Mouse (Mus musculus): ENCODE data around the gene Zfp764. TPM values are rescaled to one million over a fixed set of nuclear protein-coding genes. Genes with fewer than 3 reads are reported as not detected.
A peak's percentile ranks its signal among the peaks of the same experiment; 100 is the strongest.
"Not testable (repeated sequence)": the region's sequence is repeated elsewhere in the genome, so short reads cannot be mapped to it uniquely, and the experiment has no call there.

Zfp764 gene
- polyA plus RNA-seq, 1 experiment from 2014 or later: 7.9 TPM

DNA sequence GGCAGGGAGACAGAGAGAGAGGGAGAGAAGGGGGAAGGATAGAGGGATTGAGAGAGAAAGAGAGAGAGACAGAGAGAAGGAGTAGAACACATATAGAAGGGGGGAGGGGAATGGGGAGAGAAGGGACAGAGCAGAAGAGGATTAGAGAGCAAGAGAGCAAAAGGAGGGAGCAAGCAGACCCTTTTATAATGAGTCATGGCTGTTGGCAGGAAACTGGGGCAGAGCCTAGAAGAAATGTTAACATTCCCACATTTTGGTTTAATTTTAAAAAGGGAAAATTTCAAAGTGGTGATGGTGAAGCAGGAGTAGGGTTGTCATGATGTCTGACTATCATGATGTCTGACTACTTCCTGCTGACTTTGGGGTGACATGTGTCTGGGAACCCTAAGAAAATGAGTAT lies 18.4 kb downstream of the Zfp764 start:
- H3K9ac ChIP-seq; H3K4me1 ChIP-seq; H3K4me3 ChIP-seq; H3K27me3 ChIP-seq; H3K27ac ChIP-seq; ATAC-seq (ENCODE audit: insufficient number of reproducible peaks, insufficient read depth, low FRiP score, low TSS enrichment); H3K4me2 ChIP-seq (replicated peaks); H3K9me3 ChIP-seq: not testable (repeated sequence)
- H3K36me3 ChIP-seq: peaks cover 27% of the 10 kb centered on the region

DNA sequence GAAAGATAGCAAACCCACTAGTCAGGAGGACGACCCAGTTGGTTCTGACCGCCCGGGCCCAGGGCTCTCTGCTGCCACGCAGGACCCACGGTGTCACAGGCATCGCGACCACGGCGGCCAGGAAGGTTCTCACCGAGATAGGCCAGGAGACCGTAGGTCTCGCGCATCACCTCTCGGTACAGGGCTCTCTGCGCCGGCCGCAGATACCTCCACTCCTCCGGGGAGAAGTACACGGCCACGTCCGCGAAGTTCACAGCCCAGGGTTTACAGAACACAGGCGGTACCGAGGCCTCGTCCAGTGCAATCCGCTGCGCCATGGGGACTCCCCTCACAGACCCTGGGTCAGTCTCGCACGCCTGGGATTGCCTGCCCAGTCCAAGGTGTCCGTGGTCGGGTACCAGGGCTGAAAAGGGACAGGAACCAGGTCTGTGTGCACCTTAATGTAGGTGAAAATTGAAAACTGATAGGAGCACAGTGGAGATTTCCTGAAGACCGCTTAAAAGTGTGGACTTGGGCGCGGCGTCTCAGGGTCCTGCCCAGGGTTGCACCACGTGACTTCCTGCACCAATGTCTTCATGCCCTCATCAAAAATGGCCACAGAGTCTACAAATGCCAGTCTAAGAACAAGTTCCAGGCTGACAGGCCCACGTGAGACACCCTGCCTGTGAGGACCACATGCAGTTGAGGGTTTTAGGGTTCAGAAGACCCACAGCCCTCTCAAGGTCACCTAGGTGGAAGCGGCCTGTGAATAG lies 19.8 kb downstream of the Zfp764 start, which contains the start of gene 9130019O22Rik:
TSS of gene 9130019O22Rik (minus strand) at position 526 of the 752 bp plus-strand sequence.
- ATAC-seq (ENCODE audit: insufficient number of reproducible peaks, insufficient read depth, low FRiP score, low TSS enrichment): peak; percentile 70
- H3K9ac ChIP-seq: peak within 1 kb of the TSS; percentile 52
- peak within 1 kb of the TSS; percentile 65 for H3K4me2 ChIP-seq (replicated peaks)
- H3K4me3 ChIP-seq: peak within 1 kb of the TSS; percentile 48
- H3K27me3 ChIP-seq: no peaks in the 10 kb centered on the region
- peaks cover 8% of the 10 kb centered on the region; the same call in 1 of the 2 replicates for H3K9me3 ChIP-seq
- no peak within 1 kb of the TSS for H3K27ac ChIP-seq
- WGBS: 17% methylated on average over 38 of the region's 38 CpGs
- no peaks in the 10 kb centered on the region for H3K4me1 ChIP-seq
- H3K36me3 ChIP-seq: peaks cover 32% of the 10 kb centered on the region

DNA sequence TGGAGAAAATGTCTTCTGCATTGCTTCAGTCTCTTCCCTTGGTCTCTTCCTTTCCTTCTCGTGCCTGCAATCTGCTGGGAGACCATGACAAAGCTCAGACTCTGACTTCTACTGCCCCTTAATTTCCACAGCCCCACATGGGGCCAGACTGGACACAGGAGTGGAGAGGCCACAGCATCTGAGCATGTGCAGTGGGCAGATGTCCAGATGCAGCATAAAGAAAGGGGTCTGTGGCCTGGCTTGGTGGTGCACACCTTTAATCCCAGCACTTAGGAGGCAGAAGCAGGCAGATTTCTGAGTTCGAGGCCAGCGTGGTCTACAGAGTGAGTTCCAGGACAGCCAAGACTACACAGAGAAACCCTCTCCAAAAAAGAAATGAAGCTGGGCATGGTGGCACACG lies 21.1 kb downstream of the Zfp764 start:
- H3K27me3 ChIP-seq; H3K4me3 ChIP-seq; ATAC-seq (ENCODE audit: insufficient number of reproducible peaks, insufficient read depth, low FRiP score, low TSS enrichment); H3K9ac ChIP-seq; H3K4me2 ChIP-seq (replicated peaks); H3K9me3 ChIP-seq; H3K27ac ChIP-seq; H3K4me1 ChIP-seq: not testable (repeated sequence)
- H3K36me3 ChIP-seq: peaks cover 24% of the 10 kb centered on the region
- 93% methylated on average over 4 of the region's 4 CpGs for WGBS

DNA sequence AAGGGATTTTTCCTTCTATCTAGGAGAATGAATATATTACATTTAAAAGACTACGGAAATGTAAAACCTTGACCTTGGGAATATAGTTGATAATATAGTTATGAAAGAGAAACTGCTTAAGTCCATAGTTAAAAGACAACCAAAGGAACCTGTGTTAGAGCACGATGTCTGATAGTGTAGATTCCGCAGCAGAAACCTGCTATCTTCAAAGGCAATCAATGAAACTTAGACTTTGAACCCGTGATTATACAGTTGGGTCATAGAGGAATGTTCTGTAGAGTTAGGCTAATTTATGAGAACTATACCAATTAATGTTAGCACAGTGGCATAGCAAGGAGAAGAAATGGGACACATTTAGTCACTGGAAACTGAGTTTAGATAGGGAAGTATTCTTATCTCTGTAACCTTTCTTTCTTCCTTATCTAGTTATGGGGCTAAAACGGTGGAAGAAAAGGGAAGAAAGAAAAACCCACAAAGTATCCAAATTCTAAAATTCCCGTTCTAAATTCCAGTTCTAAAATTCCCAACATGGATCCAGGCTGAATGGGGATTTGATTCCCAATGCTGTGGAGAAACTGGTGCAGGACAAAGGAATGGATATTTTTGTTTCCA lies 28.2 kb downstream of the Zfp764 start:
- H3K4me3 ChIP-seq: no peak overlapping the region
- WGBS: 77% methylated on average over 6 of the region's 6 CpGs
- no peak overlapping the region for H3K9ac ChIP-seq
- peaks cover 16% of the 10 kb centered on the region for H3K36me3 ChIP-seq
- ATAC-seq (ENCODE audit: insufficient number of reproducible peaks, insufficient read depth, low FRiP score, low TSS enrichment): no peak
- H3K9me3 ChIP-seq: no peaks in the 10 kb centered on the region
- no peaks in the 10 kb centered on the region for H3K27me3 ChIP-seq
- H3K4me2 ChIP-seq (replicated peaks): no peak overlapping the region
- no peak overlapping the region for H3K27ac ChIP-seq
- no peaks in the 10 kb centered on the region for H3K4me1 ChIP-seq

DNA sequence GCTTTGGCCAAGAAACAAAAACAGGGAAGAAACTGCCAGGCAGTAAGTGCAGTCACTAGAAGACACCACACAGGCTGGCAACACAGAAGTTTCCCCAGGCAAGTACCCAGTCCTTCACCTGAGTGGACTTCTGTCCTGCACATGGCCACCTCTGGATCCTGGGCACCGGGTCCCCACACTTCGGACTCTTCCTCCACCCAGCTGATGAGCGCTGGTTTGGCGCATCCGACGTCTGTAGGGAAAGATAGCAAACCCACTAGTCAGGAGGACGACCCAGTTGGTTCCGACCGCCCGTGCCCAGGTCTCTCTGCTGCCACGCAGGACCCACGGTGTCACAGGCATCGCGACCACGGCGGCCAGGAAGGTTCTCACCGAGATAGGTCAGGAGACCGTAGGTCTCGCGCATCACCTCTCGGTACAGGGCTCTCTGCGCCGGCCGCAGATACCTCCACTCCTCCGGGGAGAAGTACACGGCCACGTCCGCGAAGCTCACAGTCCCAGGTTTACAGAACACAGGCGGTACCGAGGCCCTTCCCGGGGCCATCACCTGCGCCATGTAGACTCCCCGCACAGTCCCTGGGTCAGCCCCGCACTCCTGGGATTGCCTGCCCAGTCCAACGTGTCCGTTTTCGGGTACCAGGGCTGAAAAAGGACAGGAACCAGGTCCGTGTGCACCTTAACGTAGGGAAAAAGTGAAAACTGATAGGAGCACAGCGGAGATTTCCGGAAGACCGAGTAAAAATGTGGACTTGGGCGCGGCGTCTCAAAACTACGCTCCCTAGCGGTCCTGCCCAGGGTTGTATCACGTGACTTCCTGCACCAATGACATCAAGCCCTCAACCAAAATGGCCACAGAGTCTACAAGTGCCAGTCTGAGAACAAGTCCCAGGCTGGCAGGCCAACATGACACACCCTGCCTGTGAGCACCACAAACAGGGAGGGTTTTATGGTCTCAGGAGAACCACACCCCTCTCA lies 31.1 kb downstream of the Zfp764 start, which contains the start of gene Zfp747:
TSS of gene Zfp747 (minus strand) at position 780 of the 975 bp plus-strand sequence.
- not testable (repeated sequence) for H3K9me3 ChIP-seq, H3K4me1 ChIP-seq, H3K27me3 ChIP-seq
- H3K4me2 ChIP-seq (replicated peaks): peak within 1 kb of the TSS; percentile 65
- peak within 1 kb of the TSS; percentile 74 for H3K9ac ChIP-seq
- H3K4me3 ChIP-seq: peak within 1 kb of the TSS; percentile 70
- peak; percentile 89 for ATAC-seq (ENCODE audit: insufficient number of reproducible peaks, insufficient read depth, low FRiP score, low TSS enrichment)
- WGBS: 2% methylated on average over 49 of the region's 49 CpGs
- peak within 1 kb of the TSS; percentile 50; the same call in 1 of the 2 replicates for H3K27ac ChIP-seq
- peaks cover 15% of the 10 kb centered on the region for H3K36me3 ChIP-seq

DNA sequence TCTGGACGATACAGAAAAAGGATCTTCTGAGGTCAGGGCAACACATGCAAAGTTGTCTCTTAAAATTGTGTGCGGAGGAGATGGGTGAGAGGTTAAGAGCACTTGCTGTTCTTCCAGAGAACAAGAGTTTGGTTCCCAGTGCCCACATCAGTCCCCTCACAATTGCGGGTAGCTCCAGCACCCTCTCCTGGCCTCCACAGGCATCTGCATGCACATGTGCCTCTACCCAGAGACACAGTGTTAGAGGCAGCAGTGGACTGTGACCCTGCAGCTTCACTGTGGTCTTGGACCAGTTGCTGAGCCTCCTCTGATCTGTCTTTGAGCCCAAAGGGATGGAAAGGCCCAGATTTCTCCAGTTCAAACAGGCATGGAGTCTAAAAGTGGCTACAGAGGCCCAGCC lies 34.8 kb downstream of the Zfp764 start:
- not testable (repeated sequence) for H3K4me3 ChIP-seq; H3K4me2 ChIP-seq (replicated peaks); H3K4me1 ChIP-seq; ATAC-seq (ENCODE audit: insufficient number of reproducible peaks, insufficient read depth, low FRiP score, low TSS enrichment); H3K27me3 ChIP-seq; H3K27ac ChIP-seq; H3K9me3 ChIP-seq; H3K9ac ChIP-seq
- peaks cover 15% of the 10 kb centered on the region for H3K36me3 ChIP-seq
- WGBS: 72% methylated on average over 3 of the region's 3 CpGs

DNA sequence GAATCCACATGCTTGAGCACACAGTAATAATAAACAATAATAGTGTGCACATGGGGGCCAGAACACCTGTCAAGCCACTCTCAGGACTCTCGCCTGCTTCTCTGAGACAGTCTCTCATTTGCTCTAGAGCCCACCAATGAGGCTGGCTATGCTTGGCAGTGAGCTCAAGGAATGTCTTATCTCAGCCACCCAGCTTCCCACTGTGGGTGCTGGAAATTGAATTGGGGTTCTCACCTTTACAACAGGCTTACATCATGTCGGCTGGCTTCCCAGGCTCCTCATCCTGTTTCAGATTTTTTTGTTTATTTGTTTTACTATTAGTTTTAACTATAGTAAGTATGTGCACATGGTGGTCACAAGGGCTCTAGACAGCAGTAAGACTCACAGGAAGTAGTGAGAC lies 35.4 kb downstream of the Zfp764 start:
- Histone ChIP-seq H3K9me3 (no peaks in the 10 kb centered on the region), H3K27ac (no peak overlapping the region), H3K9ac (no peak overlapping the region), H3K4me2 (replicated peaks) (no peak overlapping the region), H3K36me3 (peaks cover 15% of the 10 kb centered on the region), H3K4me3 (no peak overlapping the region), H3K27me3 (no peaks in the 10 kb centered on the region), H3K4me1 (no peaks in the 10 kb centered on the region)
- ATAC-seq (ENCODE audit: insufficient number of reproducible peaks, insufficient read depth, low FRiP score, low TSS enrichment): no peak
- 79% methylated on average over 2 of the region's 2 CpGs for WGBS

DNA sequence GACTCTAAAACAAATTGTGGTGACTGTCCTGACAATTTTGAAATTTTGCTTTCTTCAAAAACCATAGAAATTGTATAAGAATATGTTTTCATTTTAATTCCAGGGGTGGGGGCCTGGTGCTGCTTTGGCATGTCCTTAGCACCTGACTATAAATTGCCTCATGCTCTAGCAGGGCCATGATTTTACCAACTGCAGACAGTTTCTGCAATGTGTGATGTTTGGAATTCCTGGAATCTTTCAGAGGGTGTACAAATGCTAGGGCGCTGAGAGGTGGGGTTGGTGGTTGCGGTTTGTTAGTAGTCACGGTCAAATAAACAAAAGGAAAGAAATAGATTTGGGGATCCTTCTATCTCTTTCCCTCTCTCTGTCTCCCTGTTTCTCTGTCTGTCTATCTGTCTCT lies 40.4 kb downstream of the Zfp764 start:
- Histone ChIP-seq H3K9me3 (no peaks in the 10 kb centered on the region), H3K36me3 (0 out of 2 replicates have a peak, but pooled peaks cover 2% of the 10 kb centered on the region), H3K27ac (no peak overlapping the region), H3K4me2 (replicated peaks) (no peak overlapping the region), H3K4me1 (no peaks in the 10 kb centered on the region; the same call in 1 of the 2 replicates), H3K27me3 (peaks cover 18% of the 10 kb centered on the region), H3K9ac (no peak overlapping the region), H3K4me3 (no peak overlapping the region)
- ATAC-seq (ENCODE audit: insufficient number of reproducible peaks, insufficient read depth, low FRiP score, low TSS enrichment): no peak
- WGBS: 88% methylated on average over 3 of the region's 3 CpGs

DNA sequence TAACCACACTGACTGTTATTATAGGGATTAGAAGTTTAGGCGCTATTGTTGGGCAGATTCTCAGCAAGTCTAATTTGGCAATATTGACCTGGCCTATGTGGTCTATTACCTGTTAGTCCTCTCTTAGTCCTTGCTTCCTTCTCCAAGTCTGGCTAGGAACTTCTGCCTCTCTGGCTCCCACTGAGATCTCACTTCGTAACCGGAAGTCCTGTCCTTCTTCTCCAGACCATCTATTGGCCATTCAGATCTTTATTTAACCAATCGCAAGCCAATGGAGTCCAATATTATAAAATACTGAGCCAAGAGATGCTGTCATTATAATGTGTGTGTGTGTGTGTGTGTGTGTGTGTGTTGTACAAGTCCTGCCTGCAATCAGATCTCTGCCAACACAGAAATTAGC lies 42.5 kb downstream of the Zfp764 start:
- H3K36me3 ChIP-seq: no peaks in the 10 kb centered on the region
- no peak overlapping the region for H3K27ac ChIP-seq
- H3K4me1 ChIP-seq: no peaks in the 10 kb centered on the region; the same call in 1 of the 2 replicates
- H3K4me3 ChIP-seq: peak overlapping the region; percentile 37; the same call in 1 of the 2 replicates
- peak overlapping the region; percentile 51 for H3K9ac ChIP-seq
- peaks cover 25% of the 10 kb centered on the region for H3K27me3 ChIP-seq
- H3K9me3 ChIP-seq: no peaks in the 10 kb centered on the region
- no peak for ATAC-seq (ENCODE audit: insufficient number of reproducible peaks, insufficient read depth, low FRiP score, low TSS enrichment)
- H3K4me2 ChIP-seq (replicated peaks): peak overlapping the region; percentile 70
- WGBS: 55% methylated on average over 4 of the region's 4 CpGs

DNA sequence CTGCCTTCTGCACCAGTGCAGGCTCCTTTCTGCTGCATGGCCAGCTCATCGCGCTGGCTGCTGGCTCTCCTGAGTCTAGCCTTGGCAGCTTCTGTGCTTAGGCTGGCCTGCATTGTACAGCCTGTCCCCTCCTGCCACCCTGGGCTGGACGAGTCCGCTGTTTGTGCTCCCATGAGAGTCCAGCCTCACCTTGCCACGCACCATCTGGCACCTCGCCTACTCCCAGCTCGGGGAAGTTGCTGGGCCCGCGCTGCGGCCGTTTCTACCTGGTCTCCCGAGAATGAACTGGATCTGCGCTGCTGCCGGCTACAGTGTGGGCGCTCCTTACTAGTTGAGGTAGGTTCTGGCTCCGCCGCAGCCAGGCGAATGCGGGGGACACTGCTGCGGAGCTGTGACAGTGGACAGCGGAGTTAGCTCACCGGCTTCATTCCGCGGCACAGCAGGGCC lies 43.1 kb downstream of the Zfp764 start:
- Histone ChIP-seq H3K27me3 (peaks cover 25% of the 10 kb centered on the region), H3K4me1 (no peaks in the 10 kb centered on the region; the same call in 1 of the 2 replicates), H3K9me3 (no peaks in the 10 kb centered on the region), H3K4me3 (peak overlapping the region; percentile 37), H3K27ac (no peak overlapping the region), H3K4me2 (replicated peaks) (peak overlapping the region; percentile 70), H3K36me3 (no peaks in the 10 kb centered on the region), H3K9ac (peak overlapping the region; percentile 51)
- under 1% methylated on average over 24 of the region's 24 CpGs for WGBS
- ATAC-seq (ENCODE audit: insufficient number of reproducible peaks, insufficient read depth, low FRiP score, low TSS enrichment): no peak

DNA sequence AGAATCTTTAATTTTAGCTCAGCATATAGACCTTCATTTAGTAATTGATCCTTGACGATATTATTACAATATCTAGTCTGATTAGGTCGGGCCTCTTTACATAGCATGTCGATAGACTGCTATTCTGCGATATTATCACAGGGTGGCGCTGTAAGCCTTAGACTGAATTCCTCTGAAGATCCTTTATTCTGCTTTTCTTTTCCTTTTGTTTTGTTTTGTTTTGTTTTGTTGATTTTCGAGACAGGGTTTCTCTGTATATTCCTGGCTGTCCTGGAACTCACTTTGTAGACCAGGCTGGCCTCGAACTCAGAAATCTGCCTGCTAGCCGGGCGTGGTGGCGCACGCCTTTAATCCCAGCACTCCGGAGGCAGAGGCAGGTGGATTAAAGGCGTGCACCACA lies 44.2 kb downstream of the Zfp764 start:
- not testable (repeated sequence) for H3K27ac ChIP-seq; H3K9me3 ChIP-seq; ATAC-seq (ENCODE audit: insufficient number of reproducible peaks, insufficient read depth, low FRiP score, low TSS enrichment); H3K4me1 ChIP-seq; H3K36me3 ChIP-seq; H3K9ac ChIP-seq
- peaks cover 25% of the 10 kb centered on the region for H3K27me3 ChIP-seq
- H3K4me3 ChIP-seq: 0 out of 2 replicates have a peak overlapping the region, but pooled peaks have one; percentile 17
- H3K4me2 ChIP-seq (replicated peaks): peak overlapping the region; percentile 25; the same call in 1 of the 2 replicates
- WGBS: 26% methylated on average over 13 of the region's 13 CpGs
